Mouse (Mus musculus) neutrophil, adult 83 days (primary cell): ENCODE results near the gene Cnrip1. TPM values are rescaled to one million over a fixed set of nuclear protein-coding genes. Genes with fewer than 3 reads are reported as not detected.

Experiments
- total RNA-seq, 2 experiments: library from RNA; stranded (reverse); gene quantifications; one replicate each; pipeline ENCODE4 v1.2.4; 2023

Gene Cnrip1
- under 1 TPM; 0.33 to 0.49 TPM for total RNA-seq

DNA sequence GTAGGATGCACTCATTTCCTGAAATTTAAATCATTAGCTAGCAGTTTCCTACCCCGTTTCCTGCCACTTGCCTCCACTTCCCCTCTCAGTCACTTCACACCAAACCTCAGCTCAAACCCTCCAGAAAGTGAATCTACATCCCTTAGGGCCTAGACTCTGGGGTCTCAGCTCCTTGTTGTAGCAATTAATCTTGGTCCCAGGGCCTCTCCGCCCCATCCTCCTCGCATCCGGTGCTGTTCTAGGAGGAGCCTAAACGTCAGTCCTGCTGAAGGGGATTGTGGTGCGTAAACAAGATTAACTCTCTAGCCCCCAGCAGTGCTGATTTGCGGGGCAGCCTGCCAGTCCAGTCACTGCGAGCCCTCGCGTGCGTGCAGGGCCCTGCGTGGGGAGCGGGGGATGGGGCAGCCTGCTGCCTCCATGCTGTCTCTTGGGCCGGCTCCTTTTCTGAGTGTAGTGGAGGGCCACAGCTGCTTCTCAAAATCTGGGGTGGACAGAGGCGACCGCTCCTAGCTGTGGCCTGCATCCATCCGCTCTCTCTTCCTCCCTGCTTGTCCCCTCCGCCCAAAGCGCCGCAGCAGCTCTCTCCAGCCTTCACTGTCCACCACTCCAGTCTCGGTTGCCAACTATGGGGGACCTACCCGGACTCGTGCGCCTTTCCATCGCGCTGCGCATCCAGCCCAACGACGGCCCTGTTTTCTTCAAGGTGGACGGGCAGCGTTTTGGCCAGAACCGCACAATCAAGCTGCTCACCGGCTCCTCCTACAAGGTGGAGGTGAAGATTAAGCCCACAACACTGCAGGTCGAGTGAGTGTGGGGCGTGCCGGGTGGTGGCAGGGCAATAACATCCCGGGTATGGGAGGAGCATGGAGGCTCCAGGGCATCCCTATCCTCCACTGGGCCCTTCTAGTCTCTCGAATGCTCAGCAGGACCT, at the start of gene Cnrip1, which contains the start of gene Plek:
Cnrip1 (plus strand) TSS at position 42 of the 931 bp plus-strand sequence.
Plek (minus strand) TSS at position 837 of the 931 bp plus-strand sequence.

Other genes starting within 250 kb of the Cnrip1 start
- gene Fbxo48, start 100.2 kb upstream of the Cnrip1 start, total RNA-seq, result 1 to 10 TPM; 4.1 to 5.5 TPM
- 100 to 1,000 TPM; 307 to 325 TPM for gene Plek, start 795 bp downstream of the Cnrip1 start, total RNA-seq
- gene Ppp3r1, start 107.7 kb downstream of the Cnrip1 start, total RNA-seq, result 10 to 100 TPM; 65.1 to 68.5 TPM
- gene Wdr92, start 130.5 kb downstream of the Cnrip1 start, total RNA-seq, result 1 to 10 TPM; 5.5 to 6.3 TPM
- gene Pno1, start 160.0 kb downstream of the Cnrip1 start, total RNA-seq, result 10 to 100 TPM in 1 of 2 experiments, 1 to 10 TPM in 1; 9.4 to 11.1 TPM
- gene C1d, start 206.0 kb downstream of the Cnrip1 start, total RNA-seq, result 10 to 100 TPM; 29.3 to 32.1 TPM